Mouse (Mus musculus) 3T3-L1 (cell line): ENCODE measurements around the gene Gucy1a1.
A peak's percentile ranks its signal among the peaks of the same experiment; 100 is the strongest.

Source experiments
- DNase-seq: peaks from one replicate; pipeline ENCODE4 v3.0.0-alpha.2; 2015; ENCODE audit warnings: low read depth, low spot score

Gene Gucy1a1

GRCm38 (mm10) chr3:82074201-82074851 is 71.3 kb downstream of the Gucy1a1 start, which contains the start of gene Gucy1b1:
Gucy1b1 (minus strand) TSS chr3:82074689.
- DNase-seq, result no peak

- no peak for DNase-seq
Observed at GRCm38 (mm10) chr3:82073741-82074181, 71.8 kb downstream of the Gucy1a1 start.

- no peak for DNase-seq
Observed at GRCm38 (mm10) chr3:82067830-82068229, 77.8 kb downstream of the Gucy1a1 start.

DNA sequence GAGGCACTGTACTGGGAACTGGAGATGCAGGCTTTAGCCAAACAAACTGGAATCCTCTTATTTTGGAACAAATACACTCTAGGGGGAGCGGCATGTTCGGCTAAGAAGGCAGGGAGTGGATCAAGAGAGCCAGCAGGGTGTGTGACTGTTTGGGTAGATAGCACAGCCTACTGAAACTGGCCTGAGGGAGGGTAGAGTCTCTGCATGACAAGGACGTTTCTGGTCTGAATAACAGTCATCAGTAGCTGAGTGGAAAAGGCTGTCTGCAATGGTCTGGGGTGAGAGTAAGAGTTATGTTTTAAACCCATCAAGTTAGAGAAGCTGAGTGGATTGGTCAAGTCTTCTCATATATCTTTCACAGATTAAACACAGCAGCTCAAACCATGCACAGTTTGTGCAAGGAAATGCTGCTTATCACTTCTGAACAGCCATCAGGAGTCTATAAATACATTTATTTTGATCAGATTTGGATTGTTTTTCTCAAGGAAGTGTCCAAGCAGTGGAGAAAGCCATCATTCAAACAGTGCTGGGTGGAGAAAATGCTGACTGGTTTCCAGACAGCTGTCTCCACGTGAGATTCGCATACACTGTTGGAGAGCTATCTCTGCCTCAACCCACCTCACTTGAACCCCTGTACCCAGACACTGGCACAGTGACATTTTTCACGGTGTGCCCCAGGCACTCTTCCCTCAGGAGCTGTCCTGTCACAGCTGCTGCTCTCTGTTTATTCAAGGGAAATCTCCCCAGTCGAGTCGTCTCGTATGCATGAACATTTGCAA is 84.0 kb downstream of the Gucy1a1 start:
- no peak for DNase-seq

DNA sequence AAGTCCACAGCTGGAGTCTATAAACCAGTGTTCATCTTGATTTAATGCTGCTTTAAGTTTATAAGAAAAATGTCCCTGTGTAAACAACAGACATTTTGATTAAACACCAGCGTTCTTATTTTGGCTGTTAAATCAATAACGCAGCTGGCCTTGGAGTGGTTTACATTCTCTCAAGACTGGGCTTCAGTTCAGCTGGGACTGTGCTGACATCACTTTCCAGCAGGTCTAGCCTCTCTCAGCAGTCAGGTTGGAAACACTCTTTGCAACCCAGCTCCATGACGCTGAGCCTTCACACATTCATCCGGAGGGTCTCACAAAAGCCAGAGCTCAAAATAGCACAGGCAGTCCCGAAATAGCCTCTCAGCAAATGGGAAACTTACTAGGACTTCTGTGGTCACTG is 88.4 kb downstream of the Gucy1a1 start:
- DNase-seq, result no peak

DNA sequence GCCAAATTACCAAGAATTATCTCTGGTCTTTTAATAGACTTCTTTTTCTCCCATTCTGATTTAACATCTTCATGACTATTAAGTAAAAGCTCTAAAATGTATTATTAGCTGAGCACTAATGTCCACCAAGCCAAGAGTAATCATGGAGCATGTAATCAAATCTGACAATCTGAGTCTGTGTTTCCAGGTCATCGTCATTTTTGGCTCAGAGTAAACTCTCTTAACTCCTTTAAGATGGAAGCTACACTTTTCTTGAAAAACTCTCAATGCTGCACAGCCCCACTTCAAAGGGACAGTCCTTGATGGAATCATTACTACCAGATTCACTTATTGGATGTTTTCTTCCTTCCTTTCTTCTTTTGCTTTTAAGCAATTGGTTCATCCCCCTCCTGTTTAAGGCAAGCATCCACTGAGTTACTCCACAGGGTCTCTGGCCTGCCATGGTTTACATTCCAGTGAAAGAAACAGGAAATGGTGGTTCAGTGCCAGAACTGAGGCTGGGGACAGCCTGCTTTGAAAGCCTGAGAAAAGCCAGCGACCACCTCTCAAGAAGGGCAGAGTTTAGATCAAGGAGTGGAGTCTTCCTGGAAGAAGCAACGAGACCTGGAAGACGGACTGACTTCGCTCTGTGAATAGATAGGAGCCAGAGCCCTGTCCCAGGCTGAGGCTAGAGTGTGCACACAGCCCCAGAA is 91.2 kb downstream of the Gucy1a1 start:
- no peak for DNase-seq

DNA sequence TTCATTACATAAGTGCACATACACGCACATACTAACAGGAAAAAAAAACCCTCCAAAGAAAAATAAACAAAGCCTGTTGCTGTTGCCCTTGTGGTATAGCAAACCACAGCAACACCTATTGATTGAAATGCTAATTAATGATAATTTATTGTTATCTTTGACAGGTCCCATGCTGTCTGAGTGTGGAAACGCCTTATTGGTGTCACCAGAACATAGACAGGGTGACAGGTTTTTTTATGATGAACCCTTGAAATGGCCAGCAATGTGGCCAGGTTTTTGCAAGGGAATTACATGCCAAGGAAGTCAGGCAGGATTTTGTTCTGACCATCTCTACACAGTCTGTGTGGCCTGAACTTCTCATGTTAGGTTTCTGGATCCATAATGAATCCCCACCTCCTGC is 93.6 kb downstream of the Gucy1a1 start:
- DNase-seq, result no peak

DNA sequence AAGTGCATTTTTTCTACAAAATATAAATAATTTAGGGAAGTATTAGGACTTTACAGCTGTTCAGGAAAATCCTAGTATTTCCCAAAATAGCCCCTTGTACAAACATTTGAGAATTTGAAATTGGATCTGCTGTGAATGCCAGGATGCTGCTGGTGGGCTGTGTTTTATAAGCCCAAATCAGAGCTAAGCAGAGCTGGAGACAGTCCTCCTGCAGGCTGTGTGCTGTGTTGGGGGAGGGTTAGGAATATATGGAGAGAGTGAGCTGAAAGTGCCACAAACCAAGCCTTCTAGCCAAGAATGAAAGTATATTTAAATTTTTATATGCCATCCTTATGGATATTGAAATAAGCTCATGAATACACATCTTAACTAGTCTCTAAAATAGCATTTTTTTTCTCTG is 94.1 kb downstream of the Gucy1a1 start:
- no peak for DNase-seq

- no peak for DNase-seq
Observed at GRCm38 (mm10) chr3:82048681-82049080, 96.9 kb downstream of the Gucy1a1 start.

GRCm38 (mm10) chr3:82048078-82048477 is 97.5 kb downstream of the Gucy1a1 start:
- no peak for DNase-seq

- DNase-seq, result peak; percentile 60
Observed at GRCm38 (mm10) chr3:82047100-82047753, 98.4 kb downstream of the Gucy1a1 start.

- DNase-seq, result no peak
Observed at GRCm38 (mm10) chr3:82046087-82046486, 99.5 kb downstream of the Gucy1a1 start.

- DNase-seq, result no peak
Observed at GRCm38 (mm10) chr3:82044902-82045301, 100.7 kb downstream of the Gucy1a1 start.

GRCm38 (mm10) chr3:82043676-82044075 is 101.9 kb downstream of the Gucy1a1 start:
- DNase-seq, result no peak
